Mouse (Mus musculus): ENCODE data around the gene Tbc1d10c. TPM values are rescaled to one million over a fixed set of nuclear protein-coding genes. Genes with fewer than 3 reads are reported as not detected.
A peak's percentile ranks its signal among the peaks of the same experiment; 100 is the strongest.

Tbc1d10c gene
- polyA plus RNA-seq, 1 experiment: 9.1 TPM

- no peak for TF ChIP-seq CTCF (conservative IDR thresholded peaks at IDR 0.05; ENCODE audit: insufficient read depth, insufficient read length, low read depth, low read length)
- no peak for TF ChIP-seq POLR2A (IDR thresholded peaks at IDR 0.05; ENCODE audit: low read depth, low read length)
- peaks cover 6% of the 10 kb centered on the region for H3K4me1 ChIP-seq (ENCODE audit: control insufficient read depth, insufficient read depth, low read length)
- DNase-seq: peak; percentile 68
These were observed 30.1 kb upstream of the Tbc1d10c start for GRCm38 (mm10) chr19:4220957-4221743.

GRCm38 (mm10) chr19:4220416-4220815 is 29.3 kb upstream of the Tbc1d10c start:
- Histone ChIP-seq H3K27me3 (replicated peaks; ENCODE audit: control insufficient read depth, insufficient read depth, low read length) (no peaks in the 10 kb centered on the region), H3K27ac (ENCODE audit: insufficient read depth, low read depth, low read length) (no peak overlapping the region), H3K36me3 (ENCODE audit: control insufficient read depth, insufficient read depth, low read length) (no peaks in the 10 kb centered on the region), H3K4me3 (ENCODE audit: insufficient read depth, low read depth, low read length) (no peak overlapping the region), H3K4me1 (ENCODE audit: control insufficient read depth, insufficient read depth, low read length) (peaks cover 6% of the 10 kb centered on the region)
- 44% methylated on average over 4 of the region's 4 CpGs for WGBS
- DNase-seq: no peak
- no peak for TF ChIP-seq CTCF (conservative IDR thresholded peaks at IDR 0.05; ENCODE audit: insufficient read depth, insufficient read length, low read depth, low read length)
- no peak for TF ChIP-seq POLR2A (IDR thresholded peaks at IDR 0.05; ENCODE audit: low read depth, low read length)

More at GRCm38 (mm10) chr19:4220957-4221743, 30.1 kb upstream of the Tbc1d10c start:
- Histone ChIP-seq H3K36me3 (ENCODE audit: control insufficient read depth, insufficient read depth, low read length) (no peaks in the 10 kb centered on the region), H3K27me3 (replicated peaks; ENCODE audit: control insufficient read depth, insufficient read depth, low read length) (no peaks in the 10 kb centered on the region), H3K27ac (ENCODE audit: insufficient read depth, low read depth, low read length) (peak overlapping the region; percentile 36), H3K4me3 (ENCODE audit: insufficient read depth, low read depth, low read length) (no peak overlapping the region)
- 44% methylated on average over 14 of the region's 14 CpGs for WGBS

GRCm38 (mm10) chr19:4219943-4220342 is 28.9 kb upstream of the Tbc1d10c start:
- Histone ChIP-seq H3K27me3 (replicated peaks; ENCODE audit: control insufficient read depth, insufficient read depth, low read length) (no peaks in the 10 kb centered on the region), H3K36me3 (ENCODE audit: control insufficient read depth, insufficient read depth, low read length) (no peaks in the 10 kb centered on the region), H3K4me1 (ENCODE audit: control insufficient read depth, insufficient read depth, low read length) (peaks cover 6% of the 10 kb centered on the region), H3K27ac (ENCODE audit: insufficient read depth, low read depth, low read length) (no peak overlapping the region), H3K4me3 (ENCODE audit: insufficient read depth, low read depth, low read length) (no peak overlapping the region)
- TF ChIP-seq CTCF (conservative IDR thresholded peaks at IDR 0.05; ENCODE audit: insufficient read depth, insufficient read length, low read depth, low read length) (no peak), POLR2A (IDR thresholded peaks at IDR 0.05; ENCODE audit: low read depth, low read length) (no peak)
- WGBS: 89% methylated on average over 6 of the region's 6 CpGs
- DNase-seq: no peak

- H3K27ac ChIP-seq (ENCODE audit: insufficient read depth, low read depth, low read length): no peak overlapping the region
- H3K27me3 ChIP-seq (replicated peaks; ENCODE audit: control insufficient read depth, insufficient read depth, low read length): no peaks in the 10 kb centered on the region
- 94% methylated on average over 1 of the region's 1 CpGs for WGBS
- no peak for DNase-seq
- no peak overlapping the region for H3K4me3 ChIP-seq (ENCODE audit: insufficient read depth, low read depth, low read length)
- TF ChIP-seq CTCF (conservative IDR thresholded peaks at IDR 0.05; ENCODE audit: insufficient read depth, insufficient read length, low read depth, low read length) (no peak), POLR2A (IDR thresholded peaks at IDR 0.05; ENCODE audit: low read depth, low read length) (no peak)
- H3K4me1 ChIP-seq (ENCODE audit: control insufficient read depth, insufficient read depth, low read length): peaks cover 8% of the 10 kb centered on the region
- no peaks in the 10 kb centered on the region for H3K36me3 ChIP-seq (ENCODE audit: control insufficient read depth, insufficient read depth, low read length)
These were observed 27.7 kb upstream of the Tbc1d10c start for GRCm38 (mm10) chr19:4218784-4219183.

GRCm38 (mm10) chr19:4218293-4218692 is 27.2 kb upstream of the Tbc1d10c start:
- no peaks in the 10 kb centered on the region for H3K27me3 ChIP-seq (replicated peaks; ENCODE audit: control insufficient read depth, insufficient read depth, low read length)
- peaks cover 12% of the 10 kb centered on the region for H3K4me1 ChIP-seq (ENCODE audit: control insufficient read depth, insufficient read depth, low read length)
- 95% methylated on average over 10 of the region's 11 CpGs for WGBS
- H3K4me3 ChIP-seq (ENCODE audit: insufficient read depth, low read depth, low read length): no peak overlapping the region
- no peak overlapping the region for H3K27ac ChIP-seq (ENCODE audit: insufficient read depth, low read depth, low read length)
- DNase-seq: no peak
- TF ChIP-seq POLR2A (IDR thresholded peaks at IDR 0.05; ENCODE audit: low read depth, low read length) (no peak), CTCF (conservative IDR thresholded peaks at IDR 0.05; ENCODE audit: insufficient read depth, insufficient read length, low read depth, low read length) (no peak)
- H3K36me3 ChIP-seq (ENCODE audit: control insufficient read depth, insufficient read depth, low read length): no peaks in the 10 kb centered on the region

GRCm38 (mm10) chr19:4217855-4218254 is 26.8 kb upstream of the Tbc1d10c start:
- Histone ChIP-seq H3K4me1 (ENCODE audit: control insufficient read depth, insufficient read depth, low read length) (peaks cover 15% of the 10 kb centered on the region), H3K36me3 (ENCODE audit: control insufficient read depth, insufficient read depth, low read length) (no peaks in the 10 kb centered on the region), H3K4me3 (ENCODE audit: insufficient read depth, low read depth, low read length) (no peak overlapping the region), H3K27ac (ENCODE audit: insufficient read depth, low read depth, low read length) (no peak overlapping the region), H3K27me3 (replicated peaks; ENCODE audit: control insufficient read depth, insufficient read depth, low read length) (no peaks in the 10 kb centered on the region)
- no peak for DNase-seq
- 73% methylated on average over 3 of the region's 3 CpGs for WGBS
- TF ChIP-seq POLR2A (IDR thresholded peaks at IDR 0.05; ENCODE audit: low read depth, low read length) (no peak), CTCF (conservative IDR thresholded peaks at IDR 0.05; ENCODE audit: insufficient read depth, insufficient read length, low read depth, low read length) (no peak)

- Histone ChIP-seq H3K4me3 (ENCODE audit: insufficient read depth, low read depth, low read length) (no peak overlapping the region), H3K27ac (ENCODE audit: insufficient read depth, low read depth, low read length) (no peak overlapping the region)
- TF ChIP-seq POLR2A (IDR thresholded peaks at IDR 0.05; ENCODE audit: low read depth, low read length) (no peak), CTCF (conservative IDR thresholded peaks at IDR 0.05; ENCODE audit: insufficient read depth, insufficient read length, low read depth, low read length) (no peak)
These were observed 26.1 kb upstream of the Tbc1d10c start for GRCm38 (mm10) chr19:4217140-4217539.

More at GRCm38 (mm10) chr19:4217140-4217539, 26.1 kb upstream of the Tbc1d10c start:
- H3K4me1 ChIP-seq (ENCODE audit: control insufficient read depth, insufficient read depth, low read length): peaks cover 12% of the 10 kb centered on the region
- no peak for DNase-seq
- no peaks in the 10 kb centered on the region for H3K27me3 ChIP-seq (replicated peaks; ENCODE audit: control insufficient read depth, insufficient read depth, low read length)
- no peaks in the 10 kb centered on the region for H3K36me3 ChIP-seq (ENCODE audit: control insufficient read depth, insufficient read depth, low read length)
- WGBS: 45% methylated on average over 5 of the region's 5 CpGs

Data from kidney, adult 2 months (tissue).